Mouse (Mus musculus) embryonic facial prominence, embryonic 10.5 days (tissue): ENCODE measurements around the gene Blmh. TPM values are rescaled to one million over a fixed set of nuclear protein-coding genes. Genes with fewer than 3 reads are reported as not detected.

Source experiments
- DNase-seq: peaks from one replicate; pipeline ENCODE4 v3.0.0-alpha.2; 2017; ENCODE audit warnings: low spot score
- H3K27ac ChIP-seq: fragments of 300-500 bp; sonication (generic); replicated peaks from 2 replicates; pipeline ENCODE4 v1.5.1; 2016; ENCODE audit warnings: mild to moderate bottlenecking
- H3K27me3 ChIP-seq: fragments of 300-500 bp; sonication (generic); replicated peaks from 2 replicates; pipeline ENCODE4 v1.6.1; 2016; ENCODE audit warnings: low read depth, mild to moderate bottlenecking; ENCODE audit not compliant: poor library complexity, severe bottlenecking
- H3K36me3 ChIP-seq: fragments of 300-500 bp; sonication (generic); replicated peaks from 2 replicates; pipeline ENCODE4 v1.6.1; 2016; ENCODE audit warnings: mild to moderate bottlenecking, moderate library complexity
- H3K4me1 ChIP-seq: fragments of 300-500 bp; sonication (generic); 2 replicates; pipeline ENCODE4 v1.6.1; 2016
- H3K4me3 ChIP-seq: fragments of 300-500 bp; sonication (generic); 2 replicates; pipeline ENCODE4 v1.5.1; 2016; ENCODE audit warnings: mild to moderate bottlenecking, moderate library complexity
- H3K9me3 ChIP-seq: fragments of 300-500 bp; sonication (generic); 2 replicates; pipeline ENCODE4 v1.6.1; 2016; ENCODE audit warnings: mild to moderate bottlenecking
- WGBS: fragments of 180-500 bp; shearing (Covaris S2); methylation state at CpG from one replicate; pipeline ENCODE4 v1.1.7; 2016; 5-methylcytosine and 5-hydroxymethylcytosine counted together
- polyA plus RNA-seq: library from polyadenylated mRNA; unstranded; fragments of >200 nt; fragmentation: Nextera tagmentation; extraction: Ambion mirVana; gene quantifications from 2 replicates; pipeline ENCODE4 v1.2.1, GENCODE M21; 2016

Blmh gene
- polyA plus RNA-seq, result 203 and 207 TPM in 2 replicates

GRCm38 (mm10) chr11:76924759-76925236 lies at the start of gene Blmh:
Gene Blmh (plus strand): TSS chr11:76924809.
- Histone ChIP-seq H3K27ac (no peak within 1 kb of the TSS), H3K27me3 (no peaks in the 10 kb centered on the region), H3K4me1 (peaks cover 15% of the 10 kb centered on the region; the same call in 1 of the 2 replicates), H3K9me3 (no peaks in the 10 kb centered on the region), H3K4me3 (no peak within 1 kb of the TSS), H3K36me3 (no peaks in the 10 kb centered on the region)
- WGBS, result 79% methylated on average over 6 of the region's 6 CpGs
- DNase-seq, result no peak

GRCm38 (mm10) chr11:76879816-76880215 lies 44.8 kb upstream of the Blmh start:
- DNase-seq, result no peak
- no peaks in the 10 kb centered on the region for H3K36me3 ChIP-seq

GRCm38 (mm10) chr11:76884451-76884850 lies 40.2 kb upstream of the Blmh start:
- no peak for DNase-seq
- WGBS, result 42% methylated on average over 5 of the region's 5 CpGs
- H3K9me3 ChIP-seq, result no peaks in the 10 kb centered on the region

More at GRCm38 (mm10) chr11:76879816-76880215, 44.8 kb upstream of the Blmh start:
- Histone ChIP-seq H3K9me3 (no peaks in the 10 kb centered on the region), H3K27ac (no peak overlapping the region), H3K4me3 (no peak overlapping the region), H3K27me3 (no peaks in the 10 kb centered on the region), H3K4me1 (peaks cover 2% of the 10 kb centered on the region; the same call in 1 of the 2 replicates)
- WGBS, result 87% methylated on average over 5 of the region's 5 CpGs

GRCm38 (mm10) chr11:76889339-76890164 lies 35.1 kb upstream of the Blmh start:
- H3K36me3 ChIP-seq, result no peaks in the 10 kb centered on the region
- no peak overlapping the region for H3K27ac ChIP-seq
- no peak for DNase-seq
- peaks cover 23% of the 10 kb centered on the region for H3K4me1 ChIP-seq
- no peaks in the 10 kb centered on the region for H3K9me3 ChIP-seq
- no peak overlapping the region for H3K4me3 ChIP-seq
- no peaks in the 10 kb centered on the region for H3K27me3 ChIP-seq
- 69% methylated on average over 10 of the region's 10 CpGs for WGBS

More at GRCm38 (mm10) chr11:76884451-76884850, 40.2 kb upstream of the Blmh start:
- H3K4me1 ChIP-seq, result 0 out of 2 replicates have a peak, but pooled peaks cover under 1% of the 10 kb centered on the region
- no peaks in the 10 kb centered on the region for H3K27me3 ChIP-seq
- H3K27ac ChIP-seq, result no peak overlapping the region
- H3K4me3 ChIP-seq, result no peak overlapping the region
- H3K36me3 ChIP-seq, result no peaks in the 10 kb centered on the region

- no peak overlapping the region for H3K27ac ChIP-seq
- H3K27me3 ChIP-seq, result no peaks in the 10 kb centered on the region
- no peaks in the 10 kb centered on the region for H3K36me3 ChIP-seq
- H3K4me1 ChIP-seq, result peaks cover 23% of the 10 kb centered on the region
- no peaks in the 10 kb centered on the region for H3K9me3 ChIP-seq
- DNase-seq, result no peak
- H3K4me3 ChIP-seq, result no peak overlapping the region
- 94% methylated on average over 7 of the region's 7 CpGs for WGBS
Measured at GRCm38 (mm10) chr11:76891171-76891570, 33.4 kb upstream of the Blmh start.

- no peak overlapping the region for H3K27ac ChIP-seq
- H3K4me1 ChIP-seq, result peaks cover 23% of the 10 kb centered on the region
- H3K27me3 ChIP-seq, result no peaks in the 10 kb centered on the region
- no peak for DNase-seq
- no peaks in the 10 kb centered on the region for H3K9me3 ChIP-seq
- WGBS, result 82% methylated on average over 4 of the region's 4 CpGs
- no peak overlapping the region for H3K4me3 ChIP-seq
- H3K36me3 ChIP-seq, result no peaks in the 10 kb centered on the region
Measured at GRCm38 (mm10) chr11:76891738-76892349, 32.8 kb upstream of the Blmh start.

GRCm38 (mm10) chr11:76892972-76893371 lies 31.6 kb upstream of the Blmh start:
- DNase-seq, result no peak

GRCm38 (mm10) chr11:76893570-76893969 lies 31.0 kb upstream of the Blmh start:
- peak; percentile 27 for DNase-seq
- no peaks in the 10 kb centered on the region for H3K27me3 ChIP-seq
- H3K9me3 ChIP-seq, result no peaks in the 10 kb centered on the region
- H3K36me3 ChIP-seq, result no peaks in the 10 kb centered on the region
- H3K4me1 ChIP-seq, result peaks cover 27% of the 10 kb centered on the region
- no peak overlapping the region for H3K4me3 ChIP-seq
- 42% methylated on average over 4 of the region's 4 CpGs for WGBS
- H3K27ac ChIP-seq, result peak overlapping the region; percentile 69

More at GRCm38 (mm10) chr11:76892972-76893371, 31.6 kb upstream of the Blmh start:
- 86% methylated on average over 3 of the region's 3 CpGs for WGBS
- Histone ChIP-seq H3K36me3 (no peaks in the 10 kb centered on the region), H3K27ac (no peak overlapping the region), H3K27me3 (no peaks in the 10 kb centered on the region), H3K4me3 (no peak overlapping the region), H3K9me3 (no peaks in the 10 kb centered on the region), H3K4me1 (peaks cover 25% of the 10 kb centered on the region)

- no peaks in the 10 kb centered on the region for H3K36me3 ChIP-seq
- H3K9me3 ChIP-seq, result no peaks in the 10 kb centered on the region
- WGBS, result 38% methylated on average over 5 of the region's 5 CpGs
- H3K27ac ChIP-seq, result no peak overlapping the region
- H3K4me1 ChIP-seq, result peaks cover 27% of the 10 kb centered on the region
- H3K27me3 ChIP-seq, result no peaks in the 10 kb centered on the region
- no peak overlapping the region for H3K4me3 ChIP-seq
- peak; percentile 64 for DNase-seq
Measured at GRCm38 (mm10) chr11:76894240-76894639, 30.4 kb upstream of the Blmh start.

- no peak overlapping the region for H3K4me3 ChIP-seq
- no peak for DNase-seq
- no peak overlapping the region for H3K27ac ChIP-seq
- H3K27me3 ChIP-seq, result no peaks in the 10 kb centered on the region
- H3K4me1 ChIP-seq, result peaks cover 20% of the 10 kb centered on the region
- H3K36me3 ChIP-seq, result no peaks in the 10 kb centered on the region
- 79% methylated on average over 6 of the region's 6 CpGs for WGBS
- no peaks in the 10 kb centered on the region for H3K9me3 ChIP-seq
Measured at GRCm38 (mm10) chr11:76896360-76896759, 28.2 kb upstream of the Blmh start.

- Histone ChIP-seq H3K27ac (no peak overlapping the region), H3K4me1 (peaks cover 20% of the 10 kb centered on the region), H3K36me3 (no peaks in the 10 kb centered on the region), H3K4me3 (no peak overlapping the region), H3K27me3 (no peaks in the 10 kb centered on the region), H3K9me3 (no peaks in the 10 kb centered on the region)
- WGBS, result 74% methylated on average over 1 of the region's 1 CpGs
- no peak for DNase-seq
Measured at GRCm38 (mm10) chr11:76897126-76897525, 27.5 kb upstream of the Blmh start.

GRCm38 (mm10) chr11:76897871-76898270 lies 26.7 kb upstream of the Blmh start:
- 54% methylated on average over 3 of the region's 3 CpGs for WGBS
- DNase-seq, result no peak
- H3K27me3 ChIP-seq, result no peaks in the 10 kb centered on the region

More at GRCm38 (mm10) chr11:76897871-76898270, 26.7 kb upstream of the Blmh start:
- H3K9me3 ChIP-seq, result no peaks in the 10 kb centered on the region
- H3K4me1 ChIP-seq, result peaks cover 17% of the 10 kb centered on the region
- no peak overlapping the region for H3K4me3 ChIP-seq
- no peak overlapping the region for H3K27ac ChIP-seq
- no peaks in the 10 kb centered on the region for H3K36me3 ChIP-seq
